Mouse (Mus musculus) activated CD4-positive, CD25-positive, alpha-beta regulatory T cell, adult 4 months (primary cell): ENCODE measurements at regions not wholly inside any gene's neighbourhood (a gene's known extent, or its start where the extent isn't known, plus 50 kb on each side); places are given as distances from the start of the nearest gene placed in this dataset.

Experiments
- ATAC-seq: one replicate; pipeline ENCODE4 v1.8.0; 2017

- ATAC-seq = no peak
Measured at GRCm38 (mm10) chr13:6260321-6260865, 287.6 kb upstream of the Pitrm1 start.

- ATAC-seq = no peak
Measured at GRCm38 (mm10) chr13:6261458-6261857, 286.5 kb upstream of the Pitrm1 start.

- ATAC-seq = no peak
Measured at GRCm38 (mm10) chr13:6270546-6270945, 277.4 kb upstream of the Pitrm1 start.

- ATAC-seq = no peak
Measured at GRCm38 (mm10) chr13:6272932-6273331, 275.0 kb upstream of the Pitrm1 start.

GRCm38 (mm10) chr13:6280073-6280472 lies 267.9 kb upstream of the Pitrm1 start:
- ATAC-seq = no peak

- ATAC-seq = no peak
Measured at GRCm38 (mm10) chr13:6288109-6288508, 259.8 kb upstream of the Pitrm1 start.

- peak; percentile 36 for ATAC-seq
Measured at GRCm38 (mm10) chr13:6292098-6292497, 255.9 kb upstream of the Pitrm1 start.

GRCm38 (mm10) chr13:6305718-6306117 lies 242.2 kb upstream of the Pitrm1 start:
- ATAC-seq = no peak

- no peak for ATAC-seq
Measured at GRCm38 (mm10) chr13:6306616-6306988, 241.3 kb upstream of the Pitrm1 start.

- no peak for ATAC-seq
Measured at GRCm38 (mm10) chr13:6306989-6307917, 240.7 kb upstream of the Pitrm1 start.

- ATAC-seq = no peak
Measured at GRCm38 (mm10) chr13:6316201-6316600, 231.7 kb upstream of the Pitrm1 start.

- ATAC-seq = no peak
Measured at GRCm38 (mm10) chr13:6323948-6324347, 224.0 kb upstream of the Pitrm1 start.

GRCm38 (mm10) chr13:6330320-6330950 lies 217.5 kb upstream of the Pitrm1 start:
- no peak for ATAC-seq

- no peak for ATAC-seq
Measured at GRCm38 (mm10) chr13:6340157-6340556, 207.8 kb upstream of the Pitrm1 start.

- ATAC-seq = no peak
Measured at GRCm38 (mm10) chr13:6341102-6341737, 206.7 kb upstream of the Pitrm1 start.

- ATAC-seq = no peak
Measured at GRCm38 (mm10) chr13:6365169-6365568, 182.8 kb upstream of the Pitrm1 start.

- no peak for ATAC-seq
Measured at GRCm38 (mm10) chr13:6367661-6368060, 180.3 kb upstream of the Pitrm1 start.

GRCm38 (mm10) chr13:6374570-6375173 lies 173.3 kb upstream of the Pitrm1 start:
- ATAC-seq = no peak

- ATAC-seq = no peak
Measured at GRCm38 (mm10) chr13:6377919-6378318, 170.0 kb upstream of the Pitrm1 start.

GRCm38 (mm10) chr13:6395562-6396223 lies 152.3 kb upstream of the Pitrm1 start:
- no peak for ATAC-seq

GRCm38 (mm10) chr13:6397648-6398047 lies 150.3 kb upstream of the Pitrm1 start:
- ATAC-seq = no peak

GRCm38 (mm10) chr13:6431821-6432220 lies 116.1 kb upstream of the Pitrm1 start:
- no peak for ATAC-seq
